Mouse (Mus musculus) kidney, postnatal 4 days (tissue): ENCODE data around the gene Ccdc88c.
A peak's percentile ranks its signal among the peaks of the same experiment; 100 is the strongest.

Experiments
- DNase-seq, 2 experiments: peaks; one replicate each; pipeline ENCODE4 v3.0.0; 2021; ENCODE audit warnings: mixed read lengths in 2 of 2

Gene Ccdc88c

GRCm38 (mm10) chr12:100925644-100926619 is 102.9 kb downstream of the Ccdc88c start:
- peak; percentile 25 to 41 for DNase-seq

DNA sequence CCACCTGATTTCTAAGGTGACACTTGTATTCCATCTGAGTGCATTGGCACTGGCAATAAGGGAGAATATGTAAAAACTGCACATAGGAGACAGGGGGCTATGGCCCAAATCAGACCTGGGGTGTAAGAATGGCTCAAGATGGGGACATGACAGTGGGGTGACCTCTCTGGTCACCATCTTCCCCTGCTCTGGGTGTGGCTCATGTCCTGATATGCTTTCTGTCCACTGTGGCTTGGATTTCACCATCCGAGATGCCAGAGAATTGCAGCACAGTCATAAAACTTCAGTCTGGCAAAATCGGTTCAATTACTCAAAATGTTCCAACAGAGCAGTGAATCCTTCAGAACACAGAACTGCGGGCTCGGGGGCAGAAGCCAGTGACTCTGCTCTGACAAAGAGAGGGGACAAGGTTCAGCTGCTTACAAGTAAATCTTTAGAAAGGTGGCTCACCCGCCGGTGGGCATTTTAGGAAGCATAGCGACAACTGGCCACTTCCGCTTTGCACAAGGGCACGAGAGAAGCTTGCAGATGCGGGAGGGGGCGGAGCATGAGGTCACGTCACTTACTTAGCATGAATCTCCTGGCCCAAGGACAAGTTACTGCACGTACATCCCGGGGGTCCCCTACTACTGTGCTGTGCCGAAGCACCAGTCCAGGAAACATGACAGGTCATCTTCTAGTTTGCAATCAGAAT is 104.1 kb downstream of the Ccdc88c start:
- DNase-seq: peak in 1 of 2 experiments; percentile 22

- DNase-seq: no peak
These were observed 118.1 kb downstream of the Ccdc88c start for GRCm38 (mm10) chr12:100910731-100911130.

GRCm38 (mm10) chr12:100909765-100910164 is 119.1 kb downstream of the Ccdc88c start:
- no peak for DNase-seq

GRCm38 (mm10) chr12:100908298-100909034 is 120.4 kb downstream of the Ccdc88c start:
- DNase-seq: no peak

DNA sequence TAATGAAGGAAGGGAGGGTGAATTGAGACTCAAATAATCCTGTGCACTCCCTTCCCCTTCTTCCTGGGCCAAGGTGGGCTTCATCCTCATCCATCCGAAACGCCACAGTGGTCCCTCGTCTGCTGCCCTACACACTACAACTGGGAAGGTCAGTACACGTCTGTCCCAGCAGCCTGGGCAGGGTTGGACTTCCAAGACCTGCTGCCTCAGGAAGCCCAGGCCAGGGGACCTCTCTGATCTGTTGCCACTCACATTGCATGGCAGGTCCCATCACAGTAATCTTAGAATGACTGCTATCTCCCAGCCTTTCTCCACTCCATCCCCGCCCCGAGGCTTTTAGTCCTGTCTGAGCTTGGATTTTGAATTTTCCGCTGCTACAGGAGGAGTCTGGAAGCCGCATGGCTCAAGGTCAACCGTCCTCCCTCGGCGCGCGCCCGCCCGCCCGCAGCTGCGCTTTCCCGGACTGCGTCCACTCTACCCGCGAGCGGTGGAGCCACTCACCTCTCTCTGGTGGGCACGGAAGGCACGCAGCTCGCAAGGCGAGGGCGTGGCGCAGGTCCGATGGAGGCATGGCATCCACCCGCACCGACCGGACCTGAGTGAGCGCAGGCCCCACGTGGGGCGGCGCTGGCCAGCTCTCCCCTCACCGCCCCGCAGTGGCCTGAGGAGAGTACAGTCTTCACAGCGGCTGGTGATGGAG is 121.1 kb downstream of the Ccdc88c start, which contains the start of gene Gpr68:
Gene Gpr68 (minus strand): TSS at position 601 of the 700 bp plus-strand sequence.
- peak; percentile 49 to 64 for DNase-seq

DNA sequence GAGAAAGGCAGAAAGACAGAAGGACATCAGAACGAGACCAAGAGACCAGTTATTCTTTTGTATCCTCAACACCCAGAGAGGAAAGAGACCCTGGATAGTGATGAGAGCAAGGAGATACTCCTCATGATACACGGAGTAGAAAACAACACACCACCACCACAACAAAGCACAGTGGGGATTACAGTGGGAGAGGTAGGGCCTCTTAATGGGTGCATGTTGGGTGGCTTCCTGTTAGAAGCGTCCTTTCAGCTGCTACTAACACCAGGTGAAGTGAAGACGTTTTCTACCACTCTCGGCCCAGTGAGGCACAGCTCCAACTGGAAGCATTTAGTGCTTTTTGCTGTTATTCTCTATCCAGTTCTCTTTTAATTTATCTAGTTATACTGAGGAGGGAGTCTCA is 122.0 kb downstream of the Ccdc88c start:
- no peak for DNase-seq

DNA sequence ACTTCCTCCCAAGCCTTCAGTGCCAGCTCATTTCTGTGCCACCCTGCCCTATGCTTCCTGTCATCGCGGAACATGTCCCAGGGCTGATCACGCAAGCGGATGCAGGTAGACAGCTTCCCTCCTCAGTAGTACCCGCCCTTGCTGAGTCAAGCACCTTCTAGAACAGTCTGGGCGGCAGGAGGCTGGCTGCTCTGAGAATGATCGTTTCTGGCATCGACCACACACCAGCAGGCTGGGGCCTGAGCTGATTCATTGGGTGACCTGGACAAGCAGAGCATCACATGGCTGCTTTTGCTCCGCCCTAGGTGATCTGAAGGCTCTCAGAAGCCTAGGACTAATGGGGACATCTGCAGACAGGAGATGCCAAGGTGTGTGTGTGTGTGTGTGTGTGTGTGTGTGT is 125.1 kb downstream of the Ccdc88c start:
- DNase-seq: no peak

DNA sequence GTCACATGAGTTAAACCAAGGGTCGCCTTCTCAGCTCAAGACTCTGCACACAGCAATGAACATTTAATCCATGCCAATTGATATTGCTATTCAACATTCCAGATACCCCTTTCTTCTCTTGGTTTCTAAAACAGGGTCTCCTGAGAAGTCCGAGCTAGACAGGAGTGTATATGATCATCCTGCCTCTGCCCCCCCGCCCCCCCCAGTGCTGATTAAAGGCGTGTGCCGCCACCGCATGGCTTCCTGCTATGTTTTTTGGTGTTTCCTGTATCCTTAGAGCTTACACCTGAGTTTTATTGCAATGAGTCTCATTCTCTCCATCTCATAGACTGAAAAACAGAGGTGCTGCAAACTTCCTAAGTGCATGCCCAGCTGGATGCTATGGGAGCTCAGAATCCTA is 127.5 kb downstream of the Ccdc88c start:
- DNase-seq: no peak

DNA sequence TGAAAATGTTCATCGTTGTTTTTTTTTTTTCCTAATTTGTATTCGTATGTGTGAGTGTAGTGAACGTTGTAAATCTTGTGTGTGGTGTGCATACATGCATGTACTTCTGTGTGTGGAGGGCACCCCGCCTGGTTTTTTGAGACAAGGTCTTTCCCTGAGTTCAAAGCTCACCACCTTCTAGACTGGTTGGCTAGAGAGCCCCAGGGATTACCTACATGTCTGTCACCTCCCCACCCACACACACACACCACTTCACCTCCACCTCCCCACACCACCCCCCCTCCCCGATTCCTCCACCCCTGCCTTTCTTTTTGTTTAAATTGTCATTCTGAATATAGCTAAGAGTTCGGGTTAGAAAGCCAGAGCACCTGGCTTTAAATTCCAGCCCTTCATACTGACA is 128.0 kb downstream of the Ccdc88c start:
- DNase-seq: no peak

- peak; percentile 31 to 41 for DNase-seq
These were observed 129.7 kb downstream of the Ccdc88c start for GRCm38 (mm10) chr12:100899111-100899640.

GRCm38 (mm10) chr12:100897736-100898650 is 130.9 kb downstream of the Ccdc88c start:
- no peak for DNase-seq

GRCm38 (mm10) chr12:100896661-100897060 is 132.2 kb downstream of the Ccdc88c start:
- DNase-seq: no peak

DNA sequence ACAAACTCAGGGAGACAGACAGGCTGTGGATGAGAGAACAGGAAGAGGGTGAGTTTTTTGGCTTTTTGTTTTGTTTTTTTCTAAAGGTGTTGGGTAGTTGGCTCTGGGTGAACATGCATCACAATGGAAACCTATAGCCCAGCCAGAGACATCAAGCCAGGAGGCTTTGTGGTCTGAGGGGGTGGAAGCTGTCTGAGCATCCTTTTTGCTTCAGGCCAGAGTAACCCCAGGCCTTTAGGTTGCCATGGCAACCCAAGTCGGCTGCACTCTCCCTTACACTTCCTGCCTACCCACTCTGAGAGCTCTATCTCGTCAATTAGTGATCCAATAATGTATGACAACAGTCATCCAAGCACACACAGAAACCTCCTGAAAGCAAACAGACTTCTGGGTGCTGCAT is 133.4 kb downstream of the Ccdc88c start:
- no peak for DNase-seq

DNA sequence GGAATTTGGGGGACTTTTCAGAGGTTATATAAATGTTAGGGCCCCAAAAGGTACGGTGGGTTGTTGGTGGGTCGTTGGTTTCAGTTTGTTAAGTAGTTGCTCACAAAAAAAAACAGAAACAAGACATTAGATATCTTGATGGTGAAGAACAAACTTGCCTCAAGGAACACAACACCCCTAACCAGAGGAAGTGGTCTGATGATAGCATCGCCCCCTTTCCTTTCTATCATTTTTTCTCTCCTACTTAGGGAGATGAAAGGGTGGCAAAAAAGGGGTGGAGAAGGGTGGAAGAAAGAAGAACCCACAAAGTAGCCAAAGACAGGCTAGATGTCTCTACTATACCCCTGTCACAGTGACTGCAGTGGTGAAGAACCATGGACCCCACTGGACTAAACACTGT is 138.3 kb downstream of the Ccdc88c start:
- DNase-seq: no peak

DNA sequence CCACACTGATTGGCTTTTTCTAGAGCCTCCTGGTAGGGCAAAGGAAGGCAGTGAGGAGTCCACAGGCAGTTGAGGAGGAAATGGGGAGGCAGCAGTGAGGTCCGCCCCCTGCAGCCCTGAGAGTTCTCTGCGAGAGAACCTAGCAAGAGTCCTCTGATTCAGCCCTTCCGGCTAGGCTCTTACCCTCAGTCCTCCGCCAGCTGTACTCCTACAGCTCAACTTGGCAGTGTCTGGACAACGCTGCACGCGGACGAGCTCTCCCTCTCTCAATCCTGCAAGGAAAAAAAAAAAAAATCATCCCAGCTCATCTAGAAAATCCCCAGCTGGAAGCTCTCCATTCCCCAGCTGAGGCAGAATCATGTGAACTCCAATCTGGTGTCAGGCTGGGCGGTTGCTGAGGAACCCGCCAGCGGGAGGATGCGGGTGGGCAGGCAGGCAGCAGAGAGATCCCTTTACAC is 141.0 kb downstream of the Ccdc88c start:
- peak; percentile 56 to 78 for DNase-seq

- DNase-seq: no peak
These were observed 142.0 kb downstream of the Ccdc88c start for GRCm38 (mm10) chr12:100886877-100887276.

DNA sequence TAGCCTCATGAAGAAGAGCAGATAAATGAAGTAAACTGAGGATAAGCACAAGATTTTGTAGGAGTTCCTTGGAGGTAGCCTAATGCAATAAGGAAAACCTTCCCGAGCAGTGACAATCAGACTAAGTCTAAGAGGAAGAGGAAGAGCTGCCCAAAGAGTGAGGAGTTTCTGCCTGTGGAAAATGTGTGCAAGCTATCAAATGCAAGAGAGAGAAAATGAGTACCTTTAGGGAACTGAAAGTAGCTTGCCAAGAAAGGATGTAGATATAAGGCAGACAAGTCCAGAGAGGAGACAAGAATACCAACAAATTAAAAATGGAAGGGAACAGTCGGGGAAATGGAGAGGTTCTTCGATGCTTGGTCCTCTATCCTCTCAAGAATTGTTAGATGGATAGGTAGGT is 143.3 kb downstream of the Ccdc88c start:
- no peak for DNase-seq

DNA sequence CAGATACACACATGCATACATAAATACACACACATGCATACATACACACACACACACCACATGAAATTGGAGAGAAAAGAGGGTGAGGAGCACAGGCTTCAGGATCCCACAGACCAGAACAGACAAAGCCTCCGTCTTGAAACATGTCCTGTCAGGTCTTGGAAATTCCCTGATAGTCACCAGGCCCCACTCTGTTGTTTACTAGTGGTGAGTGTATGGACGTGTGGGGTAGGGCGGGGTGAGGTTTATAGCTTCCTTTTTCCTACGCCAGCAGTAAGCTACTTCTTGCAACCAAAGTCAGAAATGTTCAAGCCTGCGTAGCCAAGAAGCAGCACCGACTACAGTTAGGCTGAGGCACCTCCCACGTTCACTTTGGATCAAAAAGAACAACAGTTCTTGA is 145.7 kb downstream of the Ccdc88c start:
- DNase-seq: no peak

GRCm38 (mm10) chr12:100878556-100878955 is 150.3 kb downstream of the Ccdc88c start:
- DNase-seq: no peak

GRCm38 (mm10) chr12:100877936-100878335 is 150.9 kb downstream of the Ccdc88c start:
- DNase-seq: no peak
